Mouse (Mus musculus) layer of hippocampus, adult 8-10 months (tissue): ENCODE measurements at regions not wholly inside any gene's neighbourhood (a gene's known extent, or its start where the extent isn't known, plus 50 kb on each side); places are given as distances from the start of the nearest gene placed in this dataset.
"Not testable (repeated sequence)": the region's sequence is repeated elsewhere in the genome, so short reads cannot be mapped to it uniquely, and the experiment has no call there.

ENCODE experiments used
- DNase-seq, 2 experiments: peaks; one replicate each; pipeline ENCODE4 v3.0.0; 2022; ENCODE audit warnings: low spot score in 2 of 2

- DNase-seq, result no peak
These were observed 152.7 kb upstream of the Mad2l1 start for GRCm38 (mm10) chr6:66382347-66383010.

GRCm38 (mm10) chr6:66395147-66395546, 140.0 kb upstream of the Mad2l1 start:
- no peak for DNase-seq

GRCm38 (mm10) chr6:66397411-66397810, 137.8 kb upstream of the Mad2l1 start:
- no peak for DNase-seq

- DNase-seq, result no peak
These were observed 136.5 kb upstream of the Mad2l1 start for GRCm38 (mm10) chr6:66398674-66399073.

- DNase-seq, result peak; percentile 7 to 44
These were observed 136.0 kb upstream of the Mad2l1 start for GRCm38 (mm10) chr6:66399091-66399755.

- no peak for DNase-seq
These were observed 133.7 kb upstream of the Mad2l1 start for GRCm38 (mm10) chr6:66401468-66401867.

- DNase-seq, result no peak
These were observed 133.2 kb upstream of the Mad2l1 start for GRCm38 (mm10) chr6:66401868-66402440.

- no peak for DNase-seq
These were observed 120.4 kb upstream of the Mad2l1 start for GRCm38 (mm10) chr6:66414822-66415221.

GRCm38 (mm10) chr6:66419452-66420041, 115.6 kb upstream of the Mad2l1 start:
- DNase-seq, result no peak

- DNase-seq, result no peak
These were observed 106.8 kb upstream of the Mad2l1 start for GRCm38 (mm10) chr6:66428370-66428769.

GRCm38 (mm10) chr6:66450408-66450807, 84.8 kb upstream of the Mad2l1 start:
- DNase-seq, result not testable (repeated sequence)

- DNase-seq, result no peak
These were observed 77.0 kb upstream of the Mad2l1 start for GRCm38 (mm10) chr6:66458172-66458571.

GRCm38 (mm10) chr6:66464540-66464939, 70.7 kb upstream of the Mad2l1 start:
- DNase-seq, result no peak

GRCm38 (mm10) chr6:66465137-66465853, 69.9 kb upstream of the Mad2l1 start:
- no peak for DNase-seq

- DNase-seq, result no peak
These were observed 68.4 kb upstream of the Mad2l1 start for GRCm38 (mm10) chr6:66466757-66467156.

- DNase-seq, result no peak
These were observed 64.5 kb upstream of the Mad2l1 start for GRCm38 (mm10) chr6:66470627-66471249.

GRCm38 (mm10) chr6:66471786-66472185, 63.4 kb upstream of the Mad2l1 start:
- no peak for DNase-seq

GRCm38 (mm10) chr6:66472697-66473096, 62.5 kb upstream of the Mad2l1 start:
- no peak for DNase-seq

- DNase-seq, result no peak
These were observed 57.6 kb upstream of the Mad2l1 start for GRCm38 (mm10) chr6:66477575-66477974.

- no peak for DNase-seq
These were observed 56.7 kb upstream of the Mad2l1 start for GRCm38 (mm10) chr6:66478326-66478964.

GRCm38 (mm10) chr6:66479576-66479975, 55.6 kb upstream of the Mad2l1 start:
- DNase-seq, result no peak
